Mouse (Mus musculus): ENCODE measurements around the gene Nynrin.
A peak's percentile ranks its signal among the peaks of the same experiment; 100 is the strongest.

The Nynrin gene

GRCm38 (mm10) chr14:55853621-55854285, at the start of gene Nynrin:
TSS of gene Nynrin (plus strand) at chr14:55854010.
- no peak for DNase-seq (ENCODE audit: low spot score)

- no peak for DNase-seq (ENCODE audit: low spot score)
Measured at GRCm38 (mm10) chr14:55814885-55815284, 38.9 kb upstream of the Nynrin start.

- no peak for DNase-seq (ENCODE audit: low spot score)
Measured at GRCm38 (mm10) chr14:55815310-55815751, 38.5 kb upstream of the Nynrin start.

GRCm38 (mm10) chr14:55819845-55820405, 33.9 kb upstream of the Nynrin start:
- no peak for DNase-seq (ENCODE audit: low spot score)

GRCm38 (mm10) chr14:55820576-55820975, 33.2 kb upstream of the Nynrin start:
- no peak for DNase-seq (ENCODE audit: low spot score)

- DNase-seq (ENCODE audit: low spot score), result peak; percentile 43
Measured at GRCm38 (mm10) chr14:55822435-55822990, 31.3 kb upstream of the Nynrin start.

GRCm38 (mm10) chr14:55822991-55823762, 30.6 kb upstream of the Nynrin start, which contains the start of gene Nfatc4:
TSS of gene Nfatc4 (plus strand) at chr14:55823144.
- DNase-seq (ENCODE audit: low spot score), result no peak

GRCm38 (mm10) chr14:55824001-55824480, 29.8 kb upstream of the Nynrin start:
- no peak for DNase-seq (ENCODE audit: low spot score)

GRCm38 (mm10) chr14:55824481-55825215, 29.2 kb upstream of the Nynrin start:
- DNase-seq (ENCODE audit: low spot score), result no peak

GRCm38 (mm10) chr14:55825216-55826051, 28.4 kb upstream of the Nynrin start:
- no peak for DNase-seq (ENCODE audit: low spot score)

- DNase-seq (ENCODE audit: low spot score), result no peak
Measured at GRCm38 (mm10) chr14:55826142-55826541, 27.7 kb upstream of the Nynrin start.

- no peak for DNase-seq (ENCODE audit: low spot score)
Measured at GRCm38 (mm10) chr14:55826551-55827340, 27.1 kb upstream of the Nynrin start.

GRCm38 (mm10) chr14:55828716-55829263, 25.0 kb upstream of the Nynrin start:
- no peak for DNase-seq (ENCODE audit: low spot score)

GRCm38 (mm10) chr14:55829854-55830253, 24.0 kb upstream of the Nynrin start:
- no peak for DNase-seq (ENCODE audit: low spot score)

GRCm38 (mm10) chr14:55830331-55830730, 23.5 kb upstream of the Nynrin start:
- DNase-seq (ENCODE audit: low spot score), result no peak

GRCm38 (mm10) chr14:55833126-55833525, 20.7 kb upstream of the Nynrin start:
- no peak for DNase-seq (ENCODE audit: low spot score)

- DNase-seq (ENCODE audit: low spot score), result no peak
Measured at GRCm38 (mm10) chr14:55834808-55835533, 18.8 kb upstream of the Nynrin start.

- DNase-seq (ENCODE audit: low spot score), result no peak
Measured at GRCm38 (mm10) chr14:55838312-55838711, 15.5 kb upstream of the Nynrin start.

GRCm38 (mm10) chr14:55838740-55839139, 15.1 kb upstream of the Nynrin start:
- DNase-seq (ENCODE audit: low spot score), result no peak

Data from layer of hippocampus, adult 9-10 months (tissue).